Mouse (Mus musculus): ENCODE data around the gene Tpst1. TPM values are rescaled to one million over a fixed set of nuclear protein-coding genes. Genes with fewer than 3 reads are reported as not detected.

The Tpst1 gene
- polyA plus RNA-seq, 1 experiment from 2014 or later = 28.7 TPM

- Histone ChIP-seq H3K4me3 (ENCODE audit: low read depth, low read length) (no peak overlapping the region), H3K27me3 (replicated peaks; ENCODE audit: control insufficient read depth, insufficient read depth, low read length) (no peaks in the 10 kb centered on the region), H3K27ac (ENCODE audit: low read depth, low read length) (no peak overlapping the region), H3K4me1 (replicated peaks; ENCODE audit: control insufficient read depth, insufficient read depth, low read length) (no peaks in the 10 kb centered on the region), H3K4me2 (replicated peaks; ENCODE audit: low read depth) (no peak overlapping the region), H3K9ac (ENCODE audit: low read depth, low read length) (no peak overlapping the region), H3K9me3 (ENCODE audit: control insufficient read depth) (no peaks in the 10 kb centered on the region), H3K36me3 (ENCODE audit: control insufficient read depth, insufficient read depth) (no peaks in the 10 kb centered on the region)
- TF ChIP-seq CTCF (IDR thresholded peaks at IDR 0.05; ENCODE audit: low read depth) = no peak
- ATAC-seq = no peak
Observed at GRCm38 (mm10) chr5:130112653-130113052, 39.5 kb downstream of the Tpst1 start.

- H3K36me3 ChIP-seq (ENCODE audit: control insufficient read depth, insufficient read depth) = no peaks in the 10 kb centered on the region
- no peak for ATAC-seq
- no peaks in the 10 kb centered on the region for H3K4me1 ChIP-seq (replicated peaks; ENCODE audit: control insufficient read depth, insufficient read depth, low read length)
- no peak overlapping the region for H3K9ac ChIP-seq (ENCODE audit: low read depth, low read length)
- H3K9me3 ChIP-seq (ENCODE audit: control insufficient read depth) = no peaks in the 10 kb centered on the region
- H3K27ac ChIP-seq (ENCODE audit: low read depth, low read length) = no peak overlapping the region
- no peaks in the 10 kb centered on the region for H3K27me3 ChIP-seq (replicated peaks; ENCODE audit: control insufficient read depth, insufficient read depth, low read length)
- TF ChIP-seq CTCF (IDR thresholded peaks at IDR 0.05; ENCODE audit: low read depth) = no peak
- 92% methylated on average over 12 of the region's 12 CpGs for WGBS
- H3K4me2 ChIP-seq (replicated peaks; ENCODE audit: low read depth) = no peak overlapping the region
- no peak overlapping the region for H3K4me3 ChIP-seq (ENCODE audit: low read depth, low read length)
Observed at GRCm38 (mm10) chr5:130116116-130116515, 43.0 kb downstream of the Tpst1 start.

GRCm38 (mm10) chr5:130116857-130117256 is 43.7 kb downstream of the Tpst1 start:
- ATAC-seq = no peak
- Histone ChIP-seq H3K27ac (ENCODE audit: low read depth, low read length) (no peak overlapping the region), H3K9ac (ENCODE audit: low read depth, low read length) (no peak overlapping the region), H3K4me3 (ENCODE audit: low read depth, low read length) (no peak overlapping the region), H3K27me3 (replicated peaks; ENCODE audit: control insufficient read depth, insufficient read depth, low read length) (no peaks in the 10 kb centered on the region), H3K4me1 (replicated peaks; ENCODE audit: control insufficient read depth, insufficient read depth, low read length) (no peaks in the 10 kb centered on the region), H3K4me2 (replicated peaks; ENCODE audit: low read depth) (no peak overlapping the region), H3K9me3 (ENCODE audit: control insufficient read depth) (no peaks in the 10 kb centered on the region), H3K36me3 (ENCODE audit: control insufficient read depth, insufficient read depth) (no peaks in the 10 kb centered on the region)
- WGBS = 79% methylated on average over 7 of the region's 7 CpGs
- TF ChIP-seq CTCF (IDR thresholded peaks at IDR 0.05; ENCODE audit: low read depth) = no peak

GRCm38 (mm10) chr5:130117932-130118331 is 44.8 kb downstream of the Tpst1 start:
- ATAC-seq = no peak
- TF ChIP-seq CTCF (IDR thresholded peaks at IDR 0.05; ENCODE audit: low read depth) = no peak
- H3K4me3 ChIP-seq (ENCODE audit: low read depth, low read length) = no peak overlapping the region
- no peaks in the 10 kb centered on the region for H3K27me3 ChIP-seq (replicated peaks; ENCODE audit: control insufficient read depth, insufficient read depth, low read length)
- WGBS = 64% methylated on average over 6 of the region's 6 CpGs
- H3K27ac ChIP-seq (ENCODE audit: low read depth, low read length) = no peak overlapping the region
- H3K9me3 ChIP-seq (ENCODE audit: control insufficient read depth) = no peaks in the 10 kb centered on the region
- no peaks in the 10 kb centered on the region for H3K36me3 ChIP-seq (ENCODE audit: control insufficient read depth, insufficient read depth)
- no peak overlapping the region for H3K4me2 ChIP-seq (replicated peaks; ENCODE audit: low read depth)
- H3K9ac ChIP-seq (ENCODE audit: low read depth, low read length) = no peak overlapping the region
- H3K4me1 ChIP-seq (replicated peaks; ENCODE audit: control insufficient read depth, insufficient read depth, low read length) = no peaks in the 10 kb centered on the region

GRCm38 (mm10) chr5:130119236-130119635 is 46.1 kb downstream of the Tpst1 start:
- TF ChIP-seq CTCF (IDR thresholded peaks at IDR 0.05; ENCODE audit: low read depth) = no peak

GRCm38 (mm10) chr5:130120070-130120736 is 47.1 kb downstream of the Tpst1 start:
- Histone ChIP-seq H3K9me3 (ENCODE audit: control insufficient read depth) (no peaks in the 10 kb centered on the region), H3K4me2 (replicated peaks; ENCODE audit: low read depth) (no peak overlapping the region), H3K9ac (ENCODE audit: low read depth, low read length) (no peak overlapping the region), H3K27ac (ENCODE audit: low read depth, low read length) (no peak overlapping the region), H3K27me3 (replicated peaks; ENCODE audit: control insufficient read depth, insufficient read depth, low read length) (no peaks in the 10 kb centered on the region), H3K36me3 (ENCODE audit: control insufficient read depth, insufficient read depth) (no peaks in the 10 kb centered on the region), H3K4me1 (replicated peaks; ENCODE audit: control insufficient read depth, insufficient read depth, low read length) (no peaks in the 10 kb centered on the region), H3K4me3 (ENCODE audit: low read depth, low read length) (no peak overlapping the region)
- 83% methylated on average over 12 of the region's 12 CpGs for WGBS
- TF ChIP-seq CTCF (IDR thresholded peaks at IDR 0.05; ENCODE audit: low read depth) = no peak
- ATAC-seq = no peak

More at GRCm38 (mm10) chr5:130119236-130119635, 46.1 kb downstream of the Tpst1 start:
- H3K9ac ChIP-seq (ENCODE audit: low read depth, low read length) = no peak overlapping the region
- H3K4me3 ChIP-seq (ENCODE audit: low read depth, low read length) = no peak overlapping the region
- no peak for ATAC-seq
- no peaks in the 10 kb centered on the region for H3K27me3 ChIP-seq (replicated peaks; ENCODE audit: control insufficient read depth, insufficient read depth, low read length)
- no peak overlapping the region for H3K27ac ChIP-seq (ENCODE audit: low read depth, low read length)
- H3K9me3 ChIP-seq (ENCODE audit: control insufficient read depth) = no peaks in the 10 kb centered on the region
- H3K36me3 ChIP-seq (ENCODE audit: control insufficient read depth, insufficient read depth) = no peaks in the 10 kb centered on the region
- 74% methylated on average over 3 of the region's 3 CpGs for WGBS
- no peaks in the 10 kb centered on the region for H3K4me1 ChIP-seq (replicated peaks; ENCODE audit: control insufficient read depth, insufficient read depth, low read length)
- H3K4me2 ChIP-seq (replicated peaks; ENCODE audit: low read depth) = no peak overlapping the region

Measured in intestine, postnatal 0 days (tissue).